Mouse (Mus musculus): ENCODE data around the gene Pfdn2. TPM values are rescaled to one million over a fixed set of nuclear protein-coding genes. Genes with fewer than 3 reads are reported as not detected.

Gene Pfdn2
- total and polyA plus RNA-seq, 2 experiments from 2014 or later, result 13.1 to 140 TPM

DNA sequence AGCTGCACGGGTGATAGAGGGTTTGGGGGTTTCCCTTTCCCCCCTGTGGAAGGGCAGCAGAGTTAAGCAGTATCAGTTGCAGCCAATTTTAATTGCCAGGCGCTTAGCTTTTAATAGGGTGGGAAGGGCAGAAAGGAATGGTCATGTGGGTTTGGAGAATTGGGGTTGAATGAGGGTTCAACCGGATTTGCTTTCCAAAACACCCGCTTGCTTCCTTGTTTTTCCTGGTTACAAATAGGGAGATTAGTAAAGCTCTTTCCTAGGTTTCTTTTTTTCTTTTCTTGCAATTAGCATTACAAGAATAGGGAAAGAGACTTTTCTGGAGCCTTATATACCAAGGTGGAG, 15.3 kb upstream of the Pfdn2 start:
- H3K9ac ChIP-seq (replicated peaks; ENCODE audit: low read length), result peak overlapping the region; percentile 93
- H3K4me3 ChIP-seq (ENCODE audit: low read length), result peak overlapping the region; percentile 89
- H3K4me2 ChIP-seq (ENCODE audit: low read depth, low read length), result peak overlapping the region; percentile 77
- H3K27ac ChIP-seq, result peak overlapping the region; percentile 99
- peaks cover 14% of the 10 kb centered on the region; the same call in 1 of the 2 replicates for H3K4me1 ChIP-seq (ENCODE audit: insufficient read depth, low read length)
- no peaks in the 10 kb centered on the region for H3K27me3 ChIP-seq (ENCODE audit: insufficient read depth, low read length)
- 1% methylated on average over 4 of the region's 4 CpGs for WGBS
- no peaks in the 10 kb centered on the region for H3K9me3 ChIP-seq (ENCODE audit: low read length)
- DNase-seq (ENCODE audit: low spot score) (peak; percentile 13), ATAC-seq (no peak)
- H3K36me3 ChIP-seq (ENCODE audit: insufficient read depth, low read length), result no peaks in the 10 kb centered on the region
- no peak for TF ChIP-seq CTCF (IDR thresholded peaks at IDR 0.05; ENCODE audit: low read depth)

DNA sequence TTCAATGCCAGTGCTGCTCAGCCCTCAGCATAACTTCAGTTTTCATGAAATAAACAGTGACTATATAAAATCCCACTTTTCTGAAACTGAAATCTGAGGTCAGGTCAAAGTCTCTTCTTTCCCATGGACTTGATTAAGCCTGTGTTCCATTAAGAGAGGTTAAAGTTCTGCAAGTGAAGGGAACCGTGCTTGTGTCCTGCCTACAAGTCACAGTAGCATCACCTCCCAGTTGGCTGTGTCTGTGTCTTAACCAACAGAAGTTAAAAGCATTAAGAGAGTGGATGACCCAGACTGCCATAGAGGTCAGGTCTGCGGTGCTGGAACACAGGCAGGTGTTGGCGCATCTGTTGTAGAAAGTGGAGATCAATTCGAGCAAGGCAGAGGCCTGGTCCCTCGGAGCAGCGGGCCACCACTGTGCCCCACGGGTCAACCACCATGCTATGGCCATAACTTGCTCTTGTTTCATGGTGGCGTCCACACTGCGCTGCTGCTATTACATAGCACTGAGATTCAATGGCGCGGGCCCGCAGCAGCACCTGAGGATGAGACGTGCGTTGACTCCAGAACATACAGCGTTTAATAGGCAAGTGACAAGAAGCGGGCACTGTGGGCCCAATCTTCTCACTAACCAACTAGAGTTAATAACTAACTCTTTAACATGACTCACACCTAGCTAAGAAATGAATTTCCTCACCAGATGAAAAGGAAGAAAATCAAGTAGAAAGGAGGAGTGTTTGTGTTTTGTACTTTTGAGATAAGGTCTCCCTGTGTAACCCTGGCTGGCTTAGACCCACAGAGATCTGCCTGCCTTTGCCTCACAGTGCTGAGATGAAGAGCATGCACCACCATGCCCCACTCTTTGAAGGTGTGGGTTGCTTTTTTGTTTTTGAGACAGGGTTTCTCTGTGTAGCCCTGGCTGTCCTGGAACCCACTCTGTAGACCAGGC, 2.9 kb upstream of the Pfdn2 start:
- H3K9ac ChIP-seq (replicated peaks; ENCODE audit: low read length), result no peak overlapping the region
- no peak overlapping the region for H3K4me2 ChIP-seq (ENCODE audit: low read depth, low read length)
- DNase-seq (ENCODE audit: low spot score), result no peak
- no peaks in the 10 kb centered on the region for H3K27me3 ChIP-seq (ENCODE audit: insufficient read depth, low read length)
- H3K4me1 ChIP-seq (ENCODE audit: insufficient read depth, low read length), result no peaks in the 10 kb centered on the region
- H3K36me3 ChIP-seq (ENCODE audit: insufficient read depth, low read length), result peaks cover 51% of the 10 kb centered on the region
- TF ChIP-seq CTCF (IDR thresholded peaks at IDR 0.05; ENCODE audit: low read depth), result no peak
- no peak overlapping the region for H3K4me3 ChIP-seq (ENCODE audit: low read length)
- H3K27ac ChIP-seq, result no peak overlapping the region
- WGBS, result 95% methylated on average over 16 of the region's 16 CpGs
- 0 out of 2 replicates have a peak, but pooled peaks cover 5% of the 10 kb centered on the region for H3K9me3 ChIP-seq (ENCODE audit: low read length)
- ATAC-seq, result no peak

DNA sequence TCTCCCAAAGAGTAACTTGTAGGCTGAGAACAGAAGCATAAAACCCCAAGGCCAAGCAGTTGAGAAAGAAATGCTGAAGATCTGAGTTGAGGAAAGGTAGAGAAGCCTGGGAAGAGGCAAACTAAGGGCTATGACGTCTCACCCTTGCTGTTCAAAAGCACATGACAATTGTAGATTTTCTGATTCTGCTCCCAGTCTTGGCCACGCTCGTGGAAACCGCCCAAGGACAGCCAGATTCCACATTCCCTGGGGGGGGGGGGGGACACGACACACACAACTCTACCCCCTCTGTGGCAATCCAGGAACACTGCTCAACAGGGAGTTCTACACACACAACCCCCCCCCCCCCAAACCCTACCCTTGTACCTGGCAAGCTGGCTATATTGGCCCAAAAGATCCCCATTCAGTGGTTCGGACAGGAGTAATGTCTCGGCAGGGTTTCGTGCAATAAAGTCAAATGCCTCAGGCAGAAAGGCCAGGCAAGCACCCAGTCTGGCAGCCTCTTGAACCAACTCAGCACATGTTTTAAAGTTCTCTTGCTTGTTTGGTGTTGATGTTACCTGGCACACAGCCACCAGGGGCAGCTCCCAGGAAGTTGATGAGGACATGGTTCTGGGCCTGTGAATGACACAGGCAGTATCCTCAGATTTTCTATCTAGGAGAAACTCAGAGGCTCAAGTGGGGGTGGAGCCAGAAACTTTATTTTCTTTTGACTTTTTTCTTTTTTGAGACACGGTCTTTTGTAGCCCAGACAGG, 1.4 kb upstream of the Pfdn2 start:
- Histone ChIP-seq H3K9ac (replicated peaks; ENCODE audit: low read length) (no peak overlapping the region), H3K4me1 (ENCODE audit: insufficient read depth, low read length) (no peaks in the 10 kb centered on the region), H3K4me2 (ENCODE audit: low read depth, low read length) (peak overlapping the region; percentile 90), H3K4me3 (ENCODE audit: low read length) (peak overlapping the region; percentile 92; the same call in 1 of the 2 replicates), H3K27ac (no peak overlapping the region), H3K36me3 (ENCODE audit: insufficient read depth, low read length) (peaks cover 36% of the 10 kb centered on the region; the same call in 1 of the 2 replicates), H3K9me3 (ENCODE audit: low read length) (0 out of 2 replicates have a peak, but pooled peaks cover 5% of the 10 kb centered on the region), H3K27me3 (ENCODE audit: insufficient read depth, low read length) (no peaks in the 10 kb centered on the region)
- no peak for DNase-seq (ENCODE audit: low spot score)
- 80% methylated on average over 9 of the region's 9 CpGs for WGBS
- no peak for ATAC-seq
- no peak for TF ChIP-seq CTCF (IDR thresholded peaks at IDR 0.05; ENCODE audit: low read depth)

- Histone ChIP-seq H3K4me2 (ENCODE audit: low read depth, low read length) (peak overlapping the region; percentile 90), H3K9me3 (ENCODE audit: low read length) (0 out of 2 replicates have a peak, but pooled peaks cover 5% of the 10 kb centered on the region), H3K27me3 (ENCODE audit: insufficient read depth, low read length) (no peaks in the 10 kb centered on the region), H3K9ac (replicated peaks; ENCODE audit: low read length) (peak overlapping the region; percentile 80), H3K4me1 (ENCODE audit: insufficient read depth, low read length) (no peaks in the 10 kb centered on the region), H3K27ac (peak overlapping the region; percentile 78; the same call in 1 of the 2 replicates), H3K4me3 (ENCODE audit: low read length) (peak overlapping the region; percentile 92), H3K36me3 (ENCODE audit: insufficient read depth, low read length) (peaks cover 30% of the 10 kb centered on the region; the same call in 1 of the 2 replicates)
- WGBS, result 80% methylated on average over 9 of the region's 9 CpGs
- DNase-seq (ENCODE audit: low spot score) (no peak), ATAC-seq (no peak)
- no peak for TF ChIP-seq CTCF (IDR thresholded peaks at IDR 0.05; ENCODE audit: low read depth)
Observed at GRCm38 (mm10) chr1:171344715-171345114, 755 bp upstream of the Pfdn2 start.

DNA sequence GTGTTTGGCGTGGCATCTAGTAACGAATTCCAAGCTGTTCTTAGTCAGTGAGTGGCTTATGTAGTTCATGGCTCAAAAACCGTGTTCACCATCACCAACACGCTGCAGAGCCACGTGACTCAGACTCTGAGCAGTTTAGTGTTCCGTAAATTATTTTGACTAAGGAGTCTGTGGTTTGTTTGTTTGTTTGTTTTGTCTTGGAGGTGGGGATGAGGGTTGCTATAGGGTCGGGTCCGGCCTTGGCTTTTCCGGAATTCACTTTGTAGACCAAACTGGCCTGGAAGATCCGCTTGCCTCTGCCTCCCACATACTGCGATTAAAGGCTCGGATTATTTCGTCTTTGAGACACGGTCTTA, 603 bp downstream of the Pfdn2 start:
- Histone ChIP-seq H3K9ac (replicated peaks; ENCODE audit: low read length) (peak overlapping the region; percentile 80), H3K4me2 (ENCODE audit: low read depth, low read length) (peak overlapping the region; percentile 90), H3K27me3 (ENCODE audit: insufficient read depth, low read length) (no peaks in the 10 kb centered on the region), H3K4me3 (ENCODE audit: low read length) (peak overlapping the region; percentile 92), H3K36me3 (ENCODE audit: insufficient read depth, low read length) (peaks cover 17% of the 10 kb centered on the region; the same call in 1 of the 2 replicates), H3K9me3 (ENCODE audit: low read length) (0 out of 2 replicates have a peak, but pooled peaks cover 5% of the 10 kb centered on the region), H3K27ac (peak overlapping the region; percentile 78; the same call in 1 of the 2 replicates), H3K4me1 (ENCODE audit: insufficient read depth, low read length) (no peaks in the 10 kb centered on the region)
- under 1% methylated on average over 14 of the region's 14 CpGs for WGBS
- no peak for ATAC-seq
- TF ChIP-seq CTCF (IDR thresholded peaks at IDR 0.05; ENCODE audit: low read depth), result no peak
- DNase-seq (ENCODE audit: low spot score), result no peak

GRCm38 (mm10) chr1:171348665-171349064, 3.2 kb downstream of the Pfdn2 start:
- Histone ChIP-seq H3K27ac (no peak overlapping the region), H3K36me3 (ENCODE audit: insufficient read depth, low read length) (no peaks in the 10 kb centered on the region), H3K4me3 (ENCODE audit: low read length) (no peak overlapping the region), H3K4me1 (ENCODE audit: insufficient read depth, low read length) (no peaks in the 10 kb centered on the region), H3K27me3 (ENCODE audit: insufficient read depth, low read length) (no peaks in the 10 kb centered on the region), H3K9ac (replicated peaks; ENCODE audit: low read length) (no peak overlapping the region), H3K4me2 (ENCODE audit: low read depth, low read length) (no peak overlapping the region), H3K9me3 (ENCODE audit: low read length) (0 out of 2 replicates have a peak, but pooled peaks cover 5% of the 10 kb centered on the region)
- 83% methylated on average over 3 of the region's 3 CpGs for whole genome bisulfite sequencing
- no peak for TF ChIP-seq CTCF (IDR thresholded peaks at IDR 0.05; ENCODE audit: low read depth)
- no peak for ATAC-seq
- no peak for DNase-seq (ENCODE audit: low spot score)

All from hindbrain, postnatal 0 days (tissue).